Mouse (Mus musculus) C2C12 (cell line): ENCODE data around the gene Duox1.

ENCODE experiments used
- CEBPB ChIP-seq: IDR thresholded peaks from one replicate; pipeline ENCODE4 v1.6.1; 2011; ENCODE audit warnings: low read depth, mild to moderate bottlenecking, control low read depth, moderate library complexity
- CTCF ChIP-seq: IDR thresholded peaks from one replicate; pipeline ENCODE4 v1.5.1; 2011; ENCODE audit not compliant: control insufficient read depth, insufficient read depth, insufficient read length
- MAX ChIP-seq: IDR thresholded peaks from one replicate; pipeline ENCODE4 v1.6.1; 2011; ENCODE audit warnings: mild to moderate bottlenecking, control low read depth
- MYOD1 ChIP-seq: IDR thresholded peaks from one replicate; pipeline ENCODE4 v1.6.1; 2011; ENCODE audit warnings: low read depth; ENCODE audit not compliant: control insufficient read depth, insufficient read length

GRCm38 (mm10) chr2:122348531-122349131, 33.2 kb downstream of the Duox1 start:
- TF ChIP-seq CTCF (peak; percentile 94), MAX (peak; percentile 81), CEBPB (no peak), MYOD1 (no peak)
